Mouse (Mus musculus) urinary bladder, postnatal 36 days (tissue): ENCODE data around the gene Cbx3.
"Not testable (repeated sequence)": the region's sequence is repeated elsewhere in the genome, so short reads cannot be mapped to it uniquely, and the experiment has no call there.

ENCODE experiments used
- DNase-seq, 2 experiments: peaks; one replicate each; pipeline ENCODE4 v3.0.0; 2022; ENCODE audit warnings: low spot score in 2 of 2, mixed read lengths in 1 of 2

The Cbx3 gene

DNA sequence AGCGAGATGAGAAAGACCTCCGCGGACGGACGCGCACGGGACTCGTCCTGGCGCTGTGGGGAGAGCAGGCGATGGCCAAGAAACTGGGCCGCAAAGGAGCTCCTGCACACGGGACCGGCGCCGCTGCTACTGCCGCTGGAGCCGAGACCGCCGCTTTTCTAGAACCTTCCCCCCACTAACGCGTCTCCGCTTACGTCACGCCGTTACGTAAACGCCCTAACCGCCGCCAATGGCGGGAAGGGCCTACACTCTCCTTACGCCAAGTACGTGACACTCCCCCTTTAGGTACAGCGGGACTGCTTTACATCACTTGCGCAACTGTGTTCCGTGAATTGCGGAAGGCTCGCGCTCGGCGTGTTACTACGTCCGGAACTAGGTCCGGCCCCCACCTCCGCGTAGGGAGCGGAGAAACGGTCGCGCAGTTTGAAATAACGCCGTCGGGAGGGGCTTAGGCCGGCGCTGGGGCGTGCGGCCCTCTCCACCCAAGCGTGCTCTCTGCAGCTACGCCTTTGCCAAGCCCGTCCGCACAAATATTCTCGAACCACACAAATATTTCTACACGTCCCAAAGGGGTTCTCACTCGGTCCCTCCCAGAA is 347 bp upstream of the Cbx3 start, which contains the start of gene Hnrnpa2b1:
Hnrnpa2b1 (minus strand) TSS at position 180 of the 596 bp plus-strand sequence.
- peak; percentile 98 to 99 for DNase-seq

GRCm38 (mm10) chr6:51471179-51471505 is 982 bp downstream of the Cbx3 start:
- DNase-seq: no peak

GRCm38 (mm10) chr6:51471782-51472181 is 1.6 kb downstream of the Cbx3 start:
- DNase-seq: no peak

GRCm38 (mm10) chr6:51472213-51472612 is 2.1 kb downstream of the Cbx3 start:
- no peak for DNase-seq

- no peak for DNase-seq
These were observed 9.1 kb downstream of the Cbx3 start for GRCm38 (mm10) chr6:51479136-51479731.

DNA sequence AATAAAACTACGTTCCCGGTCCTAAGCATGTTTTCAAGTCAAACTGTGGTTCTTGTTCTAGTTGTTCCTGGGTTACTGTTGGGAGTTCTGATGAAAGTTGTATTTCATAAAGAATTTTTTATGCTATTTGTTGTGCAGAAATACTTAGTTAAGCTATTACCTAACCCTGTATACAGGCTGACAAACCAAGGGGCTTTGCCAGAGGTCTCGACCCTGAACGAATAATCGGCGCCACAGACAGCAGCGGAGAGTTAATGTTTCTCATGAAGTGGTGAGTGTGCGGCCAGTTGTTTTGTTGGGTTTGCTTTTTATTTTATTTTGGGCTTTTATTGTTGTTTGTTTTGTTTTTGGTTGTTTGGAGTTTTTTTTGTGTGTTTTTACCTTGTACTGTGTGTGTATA is 11.4 kb downstream of the Cbx3 start:
- no peak for DNase-seq

DNA sequence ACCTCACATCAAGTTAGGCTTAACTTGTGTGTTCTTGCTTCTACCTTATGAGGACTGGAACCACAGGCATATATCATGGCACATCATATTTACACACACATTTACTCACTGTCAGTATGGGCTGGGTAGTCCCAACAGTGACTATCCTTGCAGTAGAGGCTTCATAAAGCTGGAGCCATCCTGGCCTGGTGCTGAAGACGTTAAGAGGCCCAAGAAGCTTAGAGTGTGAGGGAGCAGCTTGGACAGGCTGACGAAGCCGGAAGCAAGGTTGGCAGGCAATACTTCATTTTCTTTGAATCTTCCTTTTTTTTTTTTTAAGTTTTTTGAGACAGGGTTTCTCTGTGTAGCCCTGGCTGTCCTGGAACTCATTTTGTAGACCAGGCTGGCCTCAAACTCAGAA is 13.7 kb downstream of the Cbx3 start:
- DNase-seq: no peak

DNA sequence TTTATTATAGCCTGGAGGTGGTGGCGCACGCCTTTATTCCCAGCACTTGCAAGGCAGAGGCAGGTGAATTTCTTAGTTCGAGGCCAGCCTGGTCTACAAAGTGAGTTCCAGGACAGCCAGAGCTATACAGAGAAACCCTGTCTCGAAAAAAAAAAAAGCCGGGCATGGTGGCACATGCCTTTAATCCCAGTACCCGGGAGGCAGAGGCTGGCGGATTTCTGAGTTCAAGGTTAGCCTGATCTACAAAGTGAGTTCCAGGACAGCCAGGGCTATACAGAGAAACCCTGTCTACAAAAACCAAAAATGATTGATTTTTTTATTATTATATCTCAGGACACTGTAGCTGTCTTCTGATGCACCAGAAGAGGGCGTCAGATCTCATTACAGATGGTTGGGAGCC is 14.4 kb downstream of the Cbx3 start:
- not testable (repeated sequence) for DNase-seq

DNA sequence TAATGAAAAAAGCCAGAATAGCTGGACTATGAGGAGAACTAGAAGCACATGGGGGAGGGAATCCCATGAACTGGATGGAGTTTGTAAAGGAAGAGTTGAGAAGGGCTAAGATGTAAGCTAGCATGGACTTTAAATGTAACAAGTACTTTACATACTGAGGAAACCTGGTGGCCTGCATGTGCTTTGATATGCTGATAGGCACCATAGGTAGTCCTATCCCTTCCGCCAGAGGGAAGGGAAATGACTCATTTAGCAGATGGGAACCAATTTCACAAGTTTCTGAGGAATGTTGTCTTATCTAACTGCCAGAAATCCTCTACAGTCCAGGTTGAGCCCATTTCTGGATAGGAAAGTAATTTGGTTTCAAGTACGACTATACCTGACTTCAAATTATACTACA is 15.5 kb downstream of the Cbx3 start:
- no peak for DNase-seq

DNA sequence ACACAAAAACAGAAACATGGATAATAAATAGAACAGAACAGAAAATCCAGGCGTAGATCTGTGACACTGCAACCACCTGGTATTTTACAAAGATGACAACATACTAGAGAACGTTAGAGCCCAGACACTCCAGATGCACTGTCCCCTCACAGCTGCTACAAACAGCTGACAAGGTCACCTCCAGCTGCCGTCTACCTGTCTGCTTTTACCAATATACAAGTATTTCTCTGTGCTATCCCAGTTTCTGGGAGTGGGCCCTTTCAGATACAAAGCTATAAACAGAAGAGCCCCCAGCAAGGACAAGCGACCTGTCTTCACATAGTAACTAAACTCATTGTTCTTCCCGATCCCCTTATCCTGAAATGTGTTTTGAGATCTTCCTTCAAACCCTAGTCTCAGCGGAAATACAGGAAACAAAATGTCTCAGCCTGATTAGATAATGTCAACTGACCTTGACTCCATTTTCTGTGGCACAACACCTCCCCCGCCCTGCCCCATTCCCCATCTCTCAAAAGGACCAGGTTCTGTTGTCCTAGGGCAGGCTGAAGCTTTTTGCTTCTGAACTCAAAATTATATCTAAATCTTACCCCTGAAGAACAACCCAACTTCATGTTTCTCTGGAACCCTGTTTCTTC is 16.0 kb downstream of the Cbx3 start:
- DNase-seq: no peak

GRCm38 (mm10) chr6:51486731-51487130 is 16.6 kb downstream of the Cbx3 start:
- no peak for DNase-seq

DNA sequence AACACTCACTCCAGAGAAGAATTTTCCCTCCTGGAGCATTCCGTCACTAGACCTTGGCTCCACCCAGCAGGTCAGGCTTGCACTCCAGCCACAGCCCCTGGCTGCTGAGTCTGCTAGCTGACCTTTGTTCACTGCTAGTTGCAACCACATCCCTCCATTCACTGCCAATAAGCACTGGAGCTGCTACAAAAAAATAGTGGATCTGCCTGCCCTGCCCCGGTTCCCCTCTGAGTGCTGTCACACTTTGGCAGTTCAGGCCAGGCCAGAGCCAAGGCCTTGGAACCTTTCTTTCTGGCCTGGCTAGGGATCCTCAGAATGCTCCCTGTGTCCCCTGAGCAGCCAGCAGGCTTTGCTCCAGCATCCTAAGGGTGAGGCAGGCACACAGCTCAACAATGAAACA is 19.6 kb downstream of the Cbx3 start:
- peak; percentile 8 to 66 for DNase-seq

DNA sequence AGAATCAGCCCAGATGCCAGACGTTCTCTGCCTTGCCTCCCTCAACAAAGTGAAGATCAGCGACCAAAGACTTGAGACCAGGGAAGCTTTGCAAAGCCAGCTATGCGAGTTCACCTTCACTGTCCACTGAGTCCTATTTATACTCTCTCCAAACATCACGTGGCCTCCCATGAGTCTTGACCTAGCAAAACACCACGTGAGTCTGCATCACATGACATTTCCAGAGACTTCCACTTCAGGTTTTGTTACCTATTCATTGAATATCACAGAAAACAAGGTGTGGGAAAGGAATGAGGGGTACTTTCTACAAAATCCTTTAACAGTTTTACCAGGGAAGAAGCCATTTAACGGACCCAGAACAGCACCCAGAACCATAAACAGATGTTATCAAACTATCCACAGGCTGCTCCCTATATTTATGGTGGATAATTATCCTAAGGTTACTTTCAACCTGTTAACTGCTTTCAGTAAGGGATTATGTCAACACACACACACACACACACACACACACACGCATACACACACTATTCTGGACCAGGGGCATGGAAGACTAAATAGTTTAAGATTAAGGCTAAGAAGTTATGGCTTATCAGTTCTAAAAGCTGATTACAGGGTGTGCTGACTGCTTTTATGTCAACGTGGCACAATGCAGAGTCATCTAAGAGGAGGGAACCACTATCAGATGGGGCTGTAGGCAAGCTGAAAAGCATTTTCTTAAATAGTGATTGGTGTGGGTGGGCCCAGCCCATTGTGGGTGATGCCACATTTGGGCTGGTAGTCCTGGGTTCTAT is 27.4 kb downstream of the Cbx3 start:
- no peak for DNase-seq

- DNase-seq: no peak
These were observed 35.5 kb downstream of the Cbx3 start for GRCm38 (mm10) chr6:51505671-51506070.

DNA sequence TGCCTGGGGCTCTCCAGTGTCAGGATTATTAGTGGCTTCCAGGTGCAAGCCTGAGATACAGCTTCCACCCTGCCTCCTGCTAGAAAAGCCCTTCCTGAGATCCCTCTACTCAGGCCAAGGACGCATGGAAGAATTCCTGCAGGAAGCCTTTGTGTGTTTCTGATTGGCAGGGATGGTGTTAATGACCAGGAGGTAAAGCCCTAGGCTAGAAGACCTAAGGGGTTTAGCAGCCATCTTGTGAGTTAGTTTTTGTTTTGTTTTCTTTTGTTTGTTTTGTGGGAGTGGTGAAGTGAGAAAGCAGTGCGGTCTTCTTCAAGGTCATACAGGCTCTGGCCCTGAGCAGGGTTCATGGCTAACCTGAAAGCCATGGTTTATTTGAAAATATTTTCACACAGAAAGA is 37.4 kb downstream of the Cbx3 start:
- no peak for DNase-seq

GRCm38 (mm10) chr6:51508750-51509648 is 38.8 kb downstream of the Cbx3 start:
- peak in 1 of 2 experiments; percentile 69 for DNase-seq

GRCm38 (mm10) chr6:51510094-51510493 is 39.9 kb downstream of the Cbx3 start:
- peak in 1 of 2 experiments; percentile 65 for DNase-seq

- DNase-seq: no peak
These were observed 40.8 kb downstream of the Cbx3 start for GRCm38 (mm10) chr6:51510946-51511345.

- DNase-seq: no peak
These were observed 43.6 kb downstream of the Cbx3 start for GRCm38 (mm10) chr6:51513745-51514144.

DNA sequence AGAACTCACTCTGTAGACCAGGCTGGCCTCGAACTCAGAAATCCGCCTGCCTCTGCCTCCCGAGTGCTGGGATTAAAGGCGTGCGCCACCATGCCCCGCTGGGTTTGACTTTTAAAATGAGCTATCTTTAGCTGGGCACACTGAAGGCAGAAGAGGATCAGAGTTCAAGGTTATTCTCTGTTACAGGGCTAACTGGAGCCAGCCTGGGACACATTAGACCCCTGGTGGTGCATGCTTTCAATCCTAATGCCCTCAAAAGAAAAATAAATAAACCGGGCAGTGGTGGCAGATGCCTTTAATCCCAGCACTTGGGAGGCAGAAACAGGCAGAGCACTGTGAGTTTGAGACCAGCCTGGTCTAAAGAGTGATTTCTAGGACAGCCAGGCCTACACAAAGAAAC is 44.7 kb downstream of the Cbx3 start:
- DNase-seq: no peak

- DNase-seq: no peak
These were observed 53.1 kb downstream of the Cbx3 start for GRCm38 (mm10) chr6:51523310-51523709.
